Mouse (Mus musculus): ENCODE measurements around the gene Hbs1l.

DNA sequence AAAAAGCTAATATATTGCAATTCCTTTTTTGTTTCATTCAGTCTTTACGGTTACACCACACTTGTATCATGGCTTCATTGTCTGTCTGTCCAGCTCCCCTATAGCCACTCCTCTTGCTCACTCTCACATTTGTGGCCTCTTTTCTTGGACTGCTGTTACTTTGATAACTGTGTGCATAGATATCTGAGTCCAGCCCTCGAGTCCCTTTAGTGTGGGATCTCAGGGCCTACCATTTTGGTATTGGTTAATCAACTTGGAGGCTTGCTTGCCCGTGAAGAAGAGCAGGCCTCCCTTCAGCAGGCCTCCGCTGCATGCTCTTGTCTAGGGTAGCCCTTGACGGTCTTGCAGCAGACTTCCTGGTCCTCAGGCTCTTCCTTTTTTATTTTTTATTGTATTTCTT, 53.7 kb downstream of the Hbs1l start:
- TF ChIP-seq CTCF (IDR thresholded peaks at IDR 0.05; ENCODE audit: control insufficient read depth, insufficient read depth, low read length), result no peak
- TF ChIP-seq POLR2A (IDR thresholded peaks at IDR 0.05; ENCODE audit: borderline replicate concordance, control insufficient read depth, low read depth, low read length), result no peak

All from bone marrow, adult 2 months (tissue).